Mouse (Mus musculus) thymus, adult 2 months (tissue): ENCODE results near the gene Mmp25.

Source experiments
- CTCF ChIP-seq: fragments of 200-500 bp; IDR thresholded peaks from 2 replicates; pipeline ENCODE4 v1.5.1; 2012; ENCODE audit warnings: mild to moderate bottlenecking, control low read depth, low read length, moderate library complexity, borderline replicate concordance; ENCODE audit not compliant: control insufficient read depth, poor library complexity, insufficient read depth; ENCODE audit errors: extremely low read depth
- POLR2A ChIP-seq: fragments of 200-500 bp; IDR thresholded peaks from 2 replicates; pipeline ENCODE4 v1.6.1; 2012; ENCODE audit warnings: mild to moderate bottlenecking, low read length, control low read depth, moderate library complexity; ENCODE audit not compliant: control insufficient read depth, poor library complexity, insufficient read depth; ENCODE audit errors: extremely low read depth

- no peak for TF ChIP-seq POLR2A
- no peak for TF ChIP-seq CTCF
Measured at GRCm38 (mm10) chr17:23674271-23674952, 29.3 kb upstream of the Mmp25 start.
